Mouse (Mus musculus) bone marrow macrophage, adult 2 months (primary cell): ENCODE measurements around the gene BC005537. TPM values are rescaled to one million over a fixed set of nuclear protein-coding genes. Genes with fewer than 3 reads are reported as not detected.
"Not testable (repeated sequence)": the region's sequence is repeated elsewhere in the genome, so short reads cannot be mapped to it uniquely, and the experiment has no call there.

Source experiments
- H3K27ac ChIP-seq: 2 replicates; pipeline ENCODE4 v1.5.1; 2012; ENCODE audit warnings: low read depth, low read length; ENCODE audit not compliant: insufficient read depth
- H3K4me1 ChIP-seq: 2 replicates; pipeline ENCODE4 v1.6.1; 2012; ENCODE audit warnings: low read length; ENCODE audit not compliant: control insufficient read depth, insufficient read depth
- H3K4me3 ChIP-seq: 2 replicates; pipeline ENCODE4 v1.5.1; 2012; ENCODE audit warnings: mild to moderate bottlenecking, low read length, moderate library complexity; ENCODE audit not compliant: insufficient read depth
- CTCF ChIP-seq: IDR thresholded peaks from 2 replicates; pipeline ENCODE4 v1.5.1; 2012; ENCODE audit warnings: low read depth, mild to moderate bottlenecking, low read length, moderate library complexity
- POLR2A ChIP-seq: IDR thresholded peaks from 2 replicates; pipeline ENCODE4 v1.6.1; 2012; ENCODE audit warnings: mild to moderate bottlenecking, low read depth, low read length, borderline replicate concordance
- polyA plus RNA-seq: library from polyadenylated mRNA; stranded (reverse); fragments of >200 nt; gene quantifications from 2 replicates; pipeline ENCODE4 v1.2.4, GENCODE M21; 2012; ENCODE audit not compliant: missing spikeins, insufficient read depth, insufficient read length

The BC005537 gene
- polyA plus RNA-seq, 1 experiment: 575 TPM

GRCm38 (mm10) chr13:24822663-24823343 lies 21.3 kb downstream of the BC005537 start:
- Histone ChIP-seq H3K4me3 (no peak overlapping the region), H3K27ac (no peak overlapping the region), H3K4me1 (peaks cover 4% of the 10 kb centered on the region; the same call in 1 of the 2 replicates)
- no peak for TF ChIP-seq CTCF
- TF ChIP-seq POLR2A: no peak

DNA sequence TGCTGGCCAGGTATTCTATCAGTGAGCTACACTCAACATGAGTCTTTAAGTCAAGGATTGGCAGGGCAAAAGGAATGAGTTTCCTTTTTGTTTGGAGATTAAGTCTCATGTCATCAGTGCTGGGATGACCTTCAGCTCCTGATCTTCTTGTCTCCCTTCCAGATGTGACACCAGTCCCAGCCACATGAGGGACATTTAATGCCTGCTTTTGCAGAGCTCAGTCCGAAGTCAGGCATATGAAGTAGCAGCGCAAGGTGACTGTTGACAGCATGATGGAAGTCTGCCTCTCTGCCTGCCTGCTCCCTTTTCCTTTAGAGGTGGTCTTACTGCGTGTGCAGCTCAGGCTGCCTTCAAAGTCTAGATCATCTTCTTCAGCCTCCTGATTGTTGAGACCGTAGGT lies 23.2 kb downstream of the BC005537 start:
- no peak overlapping the region for H3K4me3 ChIP-seq
- H3K4me1 ChIP-seq: peaks cover 5% of the 10 kb centered on the region; the same call in 1 of the 2 replicates
- TF ChIP-seq POLR2A: no peak
- TF ChIP-seq CTCF: no peak
- no peak overlapping the region for H3K27ac ChIP-seq

- no peak overlapping the region for H3K27ac ChIP-seq
- peaks cover 7% of the 10 kb centered on the region for H3K4me1 ChIP-seq
- TF ChIP-seq CTCF (no peak), POLR2A (no peak)
- H3K4me3 ChIP-seq: no peak overlapping the region
These were observed 24.1 kb downstream of the BC005537 start for GRCm38 (mm10) chr13:24825587-24825986.

- H3K4me3 ChIP-seq: no peak overlapping the region
- peaks cover 7% of the 10 kb centered on the region for H3K4me1 ChIP-seq
- H3K27ac ChIP-seq: no peak overlapping the region
These were observed 24.7 kb downstream of the BC005537 start for GRCm38 (mm10) chr13:24826116-24826515.

DNA sequence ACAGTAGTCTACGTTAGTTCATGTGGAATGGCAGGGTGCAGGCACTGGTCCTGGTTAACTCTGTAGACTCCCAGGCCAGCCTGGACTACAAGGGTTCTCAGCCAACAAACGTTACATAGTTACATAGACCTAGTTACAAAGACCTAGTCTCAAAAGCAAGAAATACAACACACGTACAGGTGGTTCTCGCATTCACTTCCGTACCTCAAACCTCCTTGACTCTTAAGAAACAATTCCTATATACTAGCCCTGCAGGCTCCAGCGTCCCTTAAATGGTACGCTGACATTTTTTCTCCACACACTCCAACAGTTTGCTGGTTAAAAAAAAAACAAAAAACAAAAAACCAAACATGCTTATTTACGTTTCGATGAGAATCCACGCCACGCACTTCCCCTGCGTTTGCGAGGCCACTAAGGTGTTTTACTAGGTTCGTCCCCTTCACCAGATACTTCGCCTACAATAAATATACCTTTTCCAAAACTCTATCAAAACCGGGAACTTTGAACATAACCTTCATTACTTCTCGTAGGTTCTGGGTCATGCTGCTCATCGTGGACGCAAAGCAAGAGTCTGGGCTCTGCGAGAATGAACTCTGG lies 29.4 kb downstream of the BC005537 start:
- TF ChIP-seq POLR2A: no peak
- no peak for TF ChIP-seq CTCF
- peak overlapping the region; percentile 89 for H3K27ac ChIP-seq
- peak overlapping the region; percentile 66 for H3K4me3 ChIP-seq
- H3K4me1 ChIP-seq: peaks cover 13% of the 10 kb centered on the region

More at GRCm38 (mm10) chr13:24826116-24826515, 24.7 kb downstream of the BC005537 start:
- TF ChIP-seq CTCF (no peak), POLR2A (no peak)

DNA sequence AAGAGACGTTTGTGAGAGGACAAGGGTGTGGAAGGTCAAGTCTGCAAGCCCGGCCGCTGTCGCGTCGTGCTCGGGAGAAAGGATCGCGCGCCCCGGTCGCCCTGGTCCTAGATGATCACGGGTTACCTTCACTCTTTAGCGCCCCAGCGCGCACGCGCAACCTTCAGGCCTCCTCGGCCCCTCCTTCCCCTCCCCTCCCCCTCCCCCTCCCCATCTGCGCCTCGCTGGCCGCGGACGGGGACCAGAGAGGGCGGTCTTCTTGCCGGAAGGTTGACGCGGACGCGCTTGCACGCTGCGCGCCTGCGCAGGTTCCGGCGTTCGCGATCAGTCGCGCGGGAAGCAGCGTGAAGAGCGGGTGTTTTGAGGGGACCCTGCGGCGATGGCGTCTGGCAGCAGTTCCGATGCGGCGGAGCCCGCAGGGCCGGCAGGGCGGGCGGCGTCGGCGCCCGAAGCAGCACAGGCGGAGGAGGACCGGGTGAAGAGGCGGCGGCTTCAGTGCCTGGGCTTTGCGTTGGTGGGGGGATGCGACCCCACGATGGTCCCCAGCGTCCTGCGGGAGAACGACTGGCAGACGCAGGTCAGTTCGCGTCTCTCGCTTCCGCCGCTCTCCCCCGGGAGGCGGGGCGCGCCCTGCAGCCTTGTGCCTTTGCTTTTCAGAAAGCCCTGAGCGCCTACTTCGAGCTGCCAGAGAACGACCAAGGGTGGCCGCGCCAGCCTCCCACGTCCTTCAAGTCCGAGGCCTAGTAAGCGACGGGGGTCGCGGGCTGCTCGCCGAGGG lies 30.1 kb downstream of the BC005537 start, which contains the start of the genes Acot13 and Tdp2:
Gene Acot13 (minus strand): TSS at position 188 of the 778 bp plus-strand sequence.
Gene Tdp2 (plus strand): TSS at position 327 of the 778 bp plus-strand sequence.
- Histone ChIP-seq H3K27ac (peak within 1 kb of the TSS; percentile 89), H3K4me3 (peak within 1 kb of the TSS; percentile 76), H3K4me1 (peaks cover 13% of the 10 kb centered on the region)
- TF ChIP-seq CTCF (no peak), POLR2A (peak; percentile 67; the same call in 1 of the 2 replicates)

DNA sequence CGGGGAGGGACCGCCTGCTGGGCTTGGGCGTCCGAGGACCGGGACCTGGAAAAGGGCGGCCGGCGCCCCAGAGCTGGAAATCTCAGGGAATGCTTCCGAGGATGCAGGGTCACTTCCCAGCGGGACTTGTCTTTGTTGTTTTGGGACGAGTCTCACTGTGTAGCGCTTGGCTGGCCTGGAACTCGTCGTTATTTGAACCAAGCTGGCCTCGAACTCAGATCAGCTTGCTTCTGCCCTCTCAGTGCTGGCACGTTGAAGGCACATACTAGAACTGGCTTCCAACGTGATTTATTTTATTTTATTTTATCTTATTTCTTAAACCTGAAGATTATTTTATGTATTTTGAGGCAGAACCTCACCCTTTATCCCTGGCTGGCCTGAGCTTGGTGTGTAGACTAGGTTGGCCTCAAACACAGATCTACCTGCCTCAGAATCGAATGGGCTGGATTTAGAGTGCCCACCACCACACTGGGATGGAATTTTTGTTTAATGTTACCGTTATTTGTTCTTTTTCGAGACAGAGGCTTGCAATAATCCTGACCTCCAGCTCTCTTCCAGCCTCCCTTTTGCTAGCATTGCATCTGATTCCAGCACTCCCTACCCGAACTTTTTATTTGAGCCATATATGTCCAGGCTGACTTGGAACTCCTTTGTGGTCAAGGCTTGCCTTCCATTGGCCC lies 30.8 kb downstream of the BC005537 start:
- Histone ChIP-seq H3K27ac (peak overlapping the region; percentile 65), H3K4me1 (peaks cover 13% of the 10 kb centered on the region), H3K4me3 (peak overlapping the region; percentile 76)
- TF ChIP-seq CTCF (no peak), POLR2A (no peak)

GRCm38 (mm10) chr13:24832811-24833155 lies 31.3 kb downstream of the BC005537 start:
- H3K27ac ChIP-seq: no peak overlapping the region
- H3K4me3 ChIP-seq: peak overlapping the region; percentile 76
- TF ChIP-seq POLR2A: no peak
- TF ChIP-seq CTCF: no peak
- peaks cover 9% of the 10 kb centered on the region for H3K4me1 ChIP-seq

DNA sequence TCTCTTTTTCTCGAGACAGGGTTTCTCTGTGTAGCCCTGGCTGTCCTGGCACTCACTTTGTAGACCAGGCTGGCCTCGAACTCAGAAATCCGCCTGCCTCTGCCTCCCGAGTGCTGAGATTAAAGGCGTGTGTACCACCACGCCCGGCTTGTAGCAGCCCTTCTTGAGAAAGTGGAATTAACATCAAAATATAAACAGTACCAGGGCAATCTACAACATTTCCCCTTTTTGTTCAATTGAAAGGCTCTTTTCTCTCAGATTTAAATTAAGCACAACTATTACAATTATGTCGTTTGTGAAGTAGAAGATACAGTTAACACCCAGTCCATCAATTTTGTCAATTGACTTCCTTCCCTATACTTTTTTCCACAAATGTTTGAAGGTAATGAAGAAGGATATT lies 36.3 kb downstream of the BC005537 start:
- H3K27ac ChIP-seq, H3K4me3 ChIP-seq: not testable (repeated sequence)
- H3K4me1 ChIP-seq: peaks cover 11% of the 10 kb centered on the region

- Histone ChIP-seq H3K4me1 (peaks cover 6% of the 10 kb centered on the region), H3K27ac (no peak overlapping the region), H3K4me3 (no peak overlapping the region)
- TF ChIP-seq CTCF (no peak), POLR2A (no peak)
These were observed 38.4 kb downstream of the BC005537 start for GRCm38 (mm10) chr13:24839831-24840230.
